Mouse (Mus musculus): ENCODE results near the gene Alkal2. TPM values are rescaled to one million over a fixed set of nuclear protein-coding genes. Genes with fewer than 3 reads are reported as not detected.

Gene Alkal2
- polyA plus RNA-seq, 1 experiment from 2014 or later = 0.89 TPM

- Histone ChIP-seq H3K36me3 (ENCODE audit: control insufficient read depth, insufficient read depth, low read length) (no peaks in the 10 kb centered on the region), H3K27ac (ENCODE audit: low read depth) (no peak overlapping the region), H3K4me2 (ENCODE audit: low read length) (no peak overlapping the region), H3K4me1 (replicated peaks; ENCODE audit: control insufficient read depth, insufficient read depth, low read length) (no peaks in the 10 kb centered on the region), H3K27me3 (replicated peaks; ENCODE audit: control insufficient read depth, insufficient read depth, low read length) (peaks cover 30% of the 10 kb centered on the region), H3K9ac (ENCODE audit: low read length) (no peak overlapping the region), H3K4me3 (ENCODE audit: low read depth, low read length) (no peak overlapping the region), H3K9me3 (ENCODE audit: control insufficient read depth, low read length) (no peaks in the 10 kb centered on the region)
- WGBS = 66% methylated on average over 6 of the region's 6 CpGs
- no peak for DNase-seq (ENCODE audit: low spot score)
- no peak for ATAC-seq (replicated peaks; ENCODE audit: low FRiP score, low TSS enrichment, low read depth)
Measured at GRCm38 (mm10) chr12:30879447-30879846, 4.7 kb upstream of the Alkal2 start.

GRCm38 (mm10) chr12:30883592-30883985, 533 bp upstream of the Alkal2 start:
- ATAC-seq (replicated peaks; ENCODE audit: low FRiP score, low TSS enrichment, low read depth) = no peak
- Histone ChIP-seq H3K4me1 (replicated peaks; ENCODE audit: control insufficient read depth, insufficient read depth, low read length) (no peaks in the 10 kb centered on the region), H3K4me2 (ENCODE audit: low read length) (peak overlapping the region; percentile 96), H3K9ac (ENCODE audit: low read length) (peak overlapping the region; percentile 17; the same call in 1 of the 2 replicates), H3K4me3 (ENCODE audit: low read depth, low read length) (peak overlapping the region; percentile 50), H3K27ac (ENCODE audit: low read depth) (no peak overlapping the region), H3K27me3 (replicated peaks; ENCODE audit: control insufficient read depth, insufficient read depth, low read length) (peaks cover 57% of the 10 kb centered on the region), H3K36me3 (ENCODE audit: control insufficient read depth, insufficient read depth, low read length) (no peaks in the 10 kb centered on the region), H3K9me3 (ENCODE audit: control insufficient read depth, low read length) (no peaks in the 10 kb centered on the region)
- DNase-seq (ENCODE audit: low spot score) = peak; percentile 54
- 22% methylated on average over 4 of the region's 4 CpGs for WGBS

- Histone ChIP-seq H3K36me3 (ENCODE audit: control insufficient read depth, insufficient read depth, low read length) (no peaks in the 10 kb centered on the region), H3K4me1 (replicated peaks; ENCODE audit: control insufficient read depth, insufficient read depth, low read length) (no peaks in the 10 kb centered on the region), H3K27me3 (replicated peaks; ENCODE audit: control insufficient read depth, insufficient read depth, low read length) (peaks cover 57% of the 10 kb centered on the region), H3K9me3 (ENCODE audit: control insufficient read depth, low read length) (no peaks in the 10 kb centered on the region), H3K4me3 (ENCODE audit: low read depth, low read length) (peak overlapping the region; percentile 50), H3K9ac (ENCODE audit: low read length) (peak overlapping the region; percentile 17), H3K27ac (ENCODE audit: low read depth) (no peak overlapping the region), H3K4me2 (ENCODE audit: low read length) (peak overlapping the region; percentile 96)
- peak; percentile 66 for DNase-seq (ENCODE audit: low spot score)
- 8% methylated on average over 39 of the region's 39 CpGs for WGBS
- peak; percentile 55 for ATAC-seq (replicated peaks; ENCODE audit: low FRiP score, low TSS enrichment, low read depth)
Measured at GRCm38 (mm10) chr12:30884622-30885230, 604 bp downstream of the Alkal2 start.

DNA sequence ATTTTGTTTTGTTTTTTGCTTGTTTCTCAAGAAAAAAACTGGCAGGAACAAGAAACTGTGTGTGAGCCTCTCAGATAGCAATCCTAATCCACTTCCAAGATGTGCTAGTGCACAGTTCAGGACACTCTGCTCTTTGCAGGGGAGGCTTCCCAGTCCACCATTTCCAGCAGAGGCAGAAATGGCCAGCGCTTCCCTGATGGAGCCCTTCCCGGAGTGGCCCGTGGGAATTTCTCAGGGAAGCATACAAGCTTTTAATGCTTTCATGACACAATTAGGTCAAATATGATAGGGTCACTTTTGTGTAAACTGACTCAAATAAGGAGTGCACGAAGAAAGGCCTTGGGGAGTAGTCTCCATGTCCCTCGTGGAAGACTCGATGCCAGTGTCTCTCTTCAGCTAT, 1.8 kb downstream of the Alkal2 start:
- no peaks in the 10 kb centered on the region for H3K9me3 ChIP-seq (ENCODE audit: control insufficient read depth, low read length)
- no peak overlapping the region for H3K4me3 ChIP-seq (ENCODE audit: low read depth, low read length)
- no peak overlapping the region for H3K4me2 ChIP-seq (ENCODE audit: low read length)
- WGBS = 79% methylated on average over 6 of the region's 6 CpGs
- H3K9ac ChIP-seq (ENCODE audit: low read length) = no peak overlapping the region
- DNase-seq (ENCODE audit: low spot score) (no peak), ATAC-seq (replicated peaks; ENCODE audit: low FRiP score, low TSS enrichment, low read depth) (no peak)
- H3K4me1 ChIP-seq (replicated peaks; ENCODE audit: control insufficient read depth, insufficient read depth, low read length) = no peaks in the 10 kb centered on the region
- H3K27ac ChIP-seq (ENCODE audit: low read depth) = no peak overlapping the region
- no peaks in the 10 kb centered on the region for H3K36me3 ChIP-seq (ENCODE audit: control insufficient read depth, insufficient read depth, low read length)
- peaks cover 57% of the 10 kb centered on the region for H3K27me3 ChIP-seq (replicated peaks; ENCODE audit: control insufficient read depth, insufficient read depth, low read length)

- H3K36me3 ChIP-seq (ENCODE audit: control insufficient read depth, insufficient read depth, low read length) = no peaks in the 10 kb centered on the region
- no peak overlapping the region for H3K4me2 ChIP-seq (ENCODE audit: low read length)
- no peaks in the 10 kb centered on the region for H3K4me1 ChIP-seq (replicated peaks; ENCODE audit: control insufficient read depth, insufficient read depth, low read length)
- no peaks in the 10 kb centered on the region for H3K9me3 ChIP-seq (ENCODE audit: control insufficient read depth, low read length)
- 82% methylated on average over 4 of the region's 4 CpGs for WGBS
- ATAC-seq (replicated peaks; ENCODE audit: low FRiP score, low TSS enrichment, low read depth) = no peak
- H3K27ac ChIP-seq (ENCODE audit: low read depth) = no peak overlapping the region
- DNase-seq (ENCODE audit: low spot score) = no peak
- H3K4me3 ChIP-seq (ENCODE audit: low read depth, low read length) = no peak overlapping the region
- H3K9ac ChIP-seq (ENCODE audit: low read length) = no peak overlapping the region
- peaks cover 41% of the 10 kb centered on the region for H3K27me3 ChIP-seq (replicated peaks; ENCODE audit: control insufficient read depth, insufficient read depth, low read length)
Measured at GRCm38 (mm10) chr12:30888003-30888402, 3.9 kb downstream of the Alkal2 start.

- no peak overlapping the region for H3K27ac ChIP-seq (ENCODE audit: low read depth)
- H3K4me3 ChIP-seq (ENCODE audit: low read depth, low read length) = no peak overlapping the region
- WGBS = 34% methylated on average over 5 of the region's 5 CpGs
- H3K9me3 ChIP-seq (ENCODE audit: control insufficient read depth, low read length) = no peaks in the 10 kb centered on the region
- DNase-seq (ENCODE audit: low spot score) = peak; percentile 83
- H3K4me2 ChIP-seq (ENCODE audit: low read length) = no peak overlapping the region
- H3K4me1 ChIP-seq (replicated peaks; ENCODE audit: control insufficient read depth, insufficient read depth, low read length) = no peaks in the 10 kb centered on the region
- ATAC-seq (replicated peaks; ENCODE audit: low FRiP score, low TSS enrichment, low read depth) = 0 out of 2 replicates have a peak, but pooled peaks have one; percentile 40
- peaks cover 14% of the 10 kb centered on the region for H3K36me3 ChIP-seq (ENCODE audit: control insufficient read depth, insufficient read depth, low read length)
- H3K9ac ChIP-seq (ENCODE audit: low read length) = no peak overlapping the region
- peaks cover 22% of the 10 kb centered on the region for H3K27me3 ChIP-seq (replicated peaks; ENCODE audit: control insufficient read depth, insufficient read depth, low read length)
Measured at GRCm38 (mm10) chr12:30890067-30890466, 5.9 kb downstream of the Alkal2 start.

- H3K4me2 ChIP-seq (ENCODE audit: low read length) = no peak overlapping the region
- DNase-seq (ENCODE audit: low spot score) (no peak), ATAC-seq (replicated peaks; ENCODE audit: low FRiP score, low TSS enrichment, low read depth) (no peak)
- peaks cover 8% of the 10 kb centered on the region; the same call in 1 of the 2 replicates for H3K27me3 ChIP-seq (replicated peaks; ENCODE audit: control insufficient read depth, insufficient read depth, low read length)
- peaks cover 20% of the 10 kb centered on the region for H3K36me3 ChIP-seq (ENCODE audit: control insufficient read depth, insufficient read depth, low read length)
- H3K4me3 ChIP-seq (ENCODE audit: low read depth, low read length) = no peak overlapping the region
- no peak overlapping the region for H3K27ac ChIP-seq (ENCODE audit: low read depth)
- no peaks in the 10 kb centered on the region for H3K9me3 ChIP-seq (ENCODE audit: control insufficient read depth, low read length)
- no peaks in the 10 kb centered on the region for H3K4me1 ChIP-seq (replicated peaks; ENCODE audit: control insufficient read depth, insufficient read depth, low read length)
- WGBS = 83% methylated on average over 7 of the region's 7 CpGs
- no peak overlapping the region for H3K9ac ChIP-seq (ENCODE audit: low read length)
Measured at GRCm38 (mm10) chr12:30891438-30891837, 7.3 kb downstream of the Alkal2 start.

DNA sequence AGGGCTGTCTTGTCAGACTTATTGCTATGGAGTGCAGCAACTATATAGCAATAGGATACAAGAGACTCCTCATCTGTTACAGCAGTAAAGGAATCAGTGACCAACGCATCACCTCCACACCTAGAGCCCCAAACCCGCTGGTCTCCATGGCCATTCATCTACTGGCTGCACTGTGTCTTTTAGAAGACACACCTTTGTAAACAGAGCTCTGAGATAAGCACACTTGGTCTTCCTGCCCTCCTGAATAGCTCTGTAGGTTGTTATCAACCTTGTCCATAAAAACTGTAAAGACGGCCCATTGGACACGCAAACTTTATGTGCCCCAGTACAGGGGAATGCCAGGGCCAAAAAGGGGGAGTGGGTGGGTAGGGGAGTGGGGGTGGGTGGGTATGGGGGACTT, 12.9 kb downstream of the Alkal2 start:
- Histone ChIP-seq H3K27me3 (replicated peaks; ENCODE audit: control insufficient read depth, insufficient read depth, low read length) (no peaks in the 10 kb centered on the region), H3K4me2 (ENCODE audit: low read length) (no peak overlapping the region), H3K9ac (ENCODE audit: low read length) (no peak overlapping the region), H3K36me3 (ENCODE audit: control insufficient read depth, insufficient read depth, low read length) (peaks cover 37% of the 10 kb centered on the region), H3K4me3 (ENCODE audit: low read depth, low read length) (no peak overlapping the region), H3K4me1 (replicated peaks; ENCODE audit: control insufficient read depth, insufficient read depth, low read length) (no peaks in the 10 kb centered on the region), H3K9me3 (ENCODE audit: control insufficient read depth, low read length) (no peaks in the 10 kb centered on the region), H3K27ac (ENCODE audit: low read depth) (no peak overlapping the region)
- WGBS = 73% methylated on average over 4 of the region's 4 CpGs
- no peak for ATAC-seq (replicated peaks; ENCODE audit: low FRiP score, low TSS enrichment, low read depth)
- no peak for DNase-seq (ENCODE audit: low spot score)

GRCm38 (mm10) chr12:30908658-30909057, 24.5 kb downstream of the Alkal2 start:
- ATAC-seq (replicated peaks; ENCODE audit: low FRiP score, low TSS enrichment, low read depth) (no peak), DNase-seq (ENCODE audit: low spot score) (no peak)
- H3K27ac ChIP-seq (ENCODE audit: low read depth) = no peak overlapping the region
- WGBS = 91% methylated on average over 1 of the region's 1 CpGs
- no peak overlapping the region for H3K9ac ChIP-seq (ENCODE audit: low read length)
- no peaks in the 10 kb centered on the region for H3K27me3 ChIP-seq (replicated peaks; ENCODE audit: control insufficient read depth, insufficient read depth, low read length)
- peaks cover 16% of the 10 kb centered on the region for H3K36me3 ChIP-seq (ENCODE audit: control insufficient read depth, insufficient read depth, low read length)
- H3K4me3 ChIP-seq (ENCODE audit: low read depth, low read length) = no peak overlapping the region
- peaks cover 17% of the 10 kb centered on the region for H3K4me1 ChIP-seq (replicated peaks; ENCODE audit: control insufficient read depth, insufficient read depth, low read length)
- H3K4me2 ChIP-seq (ENCODE audit: low read length) = no peak overlapping the region
- no peaks in the 10 kb centered on the region for H3K9me3 ChIP-seq (ENCODE audit: control insufficient read depth, low read length)
